Mouse (Mus musculus): ENCODE measurements at regions not wholly inside any gene's neighbourhood (a gene's known extent, or its start where the extent isn't known, plus 50 kb on each side); places are given as distances from the start of the nearest gene placed in this dataset.
A peak's percentile ranks its signal among the peaks of the same experiment; 100 is the strongest.
"Not testable (repeated sequence)": the region's sequence is repeated elsewhere in the genome, so short reads cannot be mapped to it uniquely, and the experiment has no call there.

DNA sequence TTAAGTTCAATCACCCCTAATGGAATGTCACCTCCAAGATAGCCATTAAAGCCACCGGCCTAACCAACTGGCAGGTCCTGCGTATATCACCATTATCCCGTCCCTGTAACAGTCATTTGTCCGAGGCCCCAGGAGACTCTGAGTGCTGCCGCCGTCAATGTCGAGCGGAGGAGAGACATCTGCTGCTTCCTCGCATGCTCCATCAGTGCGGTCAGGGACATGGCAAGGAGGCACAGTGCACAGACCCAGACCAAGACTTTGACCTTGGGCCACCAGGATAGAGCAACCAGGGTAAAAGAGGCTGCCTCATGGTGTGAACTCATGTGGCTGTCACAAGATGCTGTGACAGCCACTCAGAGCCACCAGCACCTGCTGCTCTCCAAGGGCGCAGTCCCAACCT is 172.9 kb downstream of the Tomm20 start:
- DNase-seq = no peak

DNA sequence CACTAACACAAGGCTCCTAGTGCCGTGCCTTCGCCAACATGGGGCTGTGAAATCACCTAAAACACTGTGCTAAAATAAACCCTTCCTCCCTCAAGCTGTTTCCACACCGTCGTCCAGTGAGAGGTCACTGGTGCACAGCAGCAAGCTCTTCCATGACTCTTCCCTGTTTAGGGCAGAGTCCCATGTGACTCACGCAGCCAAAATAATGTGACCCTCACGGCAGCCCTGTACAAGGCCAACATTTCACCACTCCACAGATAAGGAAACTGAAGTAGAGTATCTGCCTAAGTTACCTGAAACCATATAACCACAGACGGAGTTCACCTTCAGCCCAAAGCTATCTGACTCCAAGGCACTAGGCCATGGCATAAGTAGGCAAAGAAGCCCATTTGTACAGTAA is 173.4 kb downstream of the Tomm20 start:
- DNase-seq = no peak

DNA sequence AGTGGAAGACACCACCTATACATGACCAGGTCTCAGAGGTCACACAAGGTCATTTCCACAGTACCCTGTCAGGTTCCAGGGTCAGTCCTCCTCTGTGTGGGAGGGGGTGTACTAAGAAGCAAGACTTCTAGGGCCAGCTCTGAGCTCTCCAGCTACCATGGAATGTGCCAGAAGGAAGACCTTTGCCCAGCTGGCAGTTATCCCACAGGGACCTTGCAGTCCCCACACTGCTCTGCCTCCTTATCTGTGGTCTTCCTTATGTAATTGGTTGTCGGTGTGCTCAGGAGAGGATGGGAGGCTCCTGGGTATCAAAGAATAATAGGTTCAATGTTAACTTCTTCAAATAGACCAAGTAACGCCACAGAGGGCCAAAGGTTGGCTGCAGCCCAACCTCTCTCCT is 175.3 kb downstream of the Tomm20 start:
- DNase-seq = not testable (repeated sequence)

DNA sequence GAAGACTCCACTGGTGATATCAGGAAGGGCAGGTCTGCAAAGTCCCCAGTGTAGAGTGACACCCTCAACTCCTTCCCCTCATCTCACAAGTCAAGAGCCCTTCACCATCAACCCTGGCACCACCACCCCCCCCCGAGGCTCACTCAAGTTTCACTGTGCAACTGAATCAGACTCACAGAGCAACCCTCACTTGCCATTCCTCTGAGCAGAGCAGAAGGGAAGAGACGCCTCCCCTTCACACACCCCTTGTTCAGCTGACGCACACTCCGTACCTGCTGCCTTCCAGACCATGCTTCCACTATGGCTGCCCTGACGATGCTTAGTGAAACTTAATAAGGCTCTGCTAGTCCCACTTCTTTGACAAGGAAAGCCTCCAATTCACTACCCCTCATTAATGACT is 174.4 kb upstream of the Irf2bp2 start:
- DNase-seq = no peak

DNA sequence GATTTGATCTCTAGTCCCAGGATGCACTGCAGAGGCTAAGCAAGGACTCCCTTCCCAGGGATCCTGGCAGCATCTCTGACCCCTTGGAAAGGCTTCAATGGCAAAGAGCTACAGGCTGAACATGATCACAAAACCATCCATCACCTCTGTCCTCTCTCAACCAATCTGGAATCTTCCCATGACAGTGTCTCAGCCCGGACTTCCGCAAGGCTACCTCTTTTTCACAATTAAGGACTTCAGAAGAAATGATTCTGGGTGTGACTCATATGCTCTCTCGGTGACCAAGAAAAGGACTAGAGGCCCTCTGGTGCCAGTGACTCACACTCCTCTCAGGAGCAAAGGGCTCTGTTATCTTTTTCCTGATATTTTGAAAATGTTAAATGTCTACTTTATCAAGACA is 173.6 kb upstream of the Irf2bp2 start:
- no peak for DNase-seq

DNA sequence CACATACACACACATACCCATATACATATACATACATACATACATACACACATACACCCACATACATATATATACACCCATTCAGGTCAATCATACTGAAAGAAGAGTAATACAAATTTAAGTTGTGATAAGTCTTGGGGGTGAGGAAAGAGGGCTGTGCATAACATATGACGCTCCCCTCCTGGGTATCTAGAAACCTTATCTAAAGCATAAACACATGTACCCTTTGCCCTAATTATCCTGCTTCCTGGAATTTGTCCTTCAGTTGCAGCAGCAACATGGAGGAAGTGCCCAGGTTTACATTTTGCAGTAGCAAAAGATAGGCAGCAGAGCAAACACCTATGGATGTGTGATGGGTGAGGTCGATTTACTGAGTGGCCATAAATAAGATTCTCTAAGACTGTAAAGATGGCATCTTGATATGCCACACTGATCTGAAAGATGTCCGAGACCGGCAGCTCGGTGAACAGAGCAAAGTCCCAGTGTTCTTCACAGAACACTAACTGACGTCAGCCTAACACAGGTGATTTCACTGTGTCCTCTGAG is 172.0 kb upstream of the Irf2bp2 start:
- no peak for DNase-seq

DNA sequence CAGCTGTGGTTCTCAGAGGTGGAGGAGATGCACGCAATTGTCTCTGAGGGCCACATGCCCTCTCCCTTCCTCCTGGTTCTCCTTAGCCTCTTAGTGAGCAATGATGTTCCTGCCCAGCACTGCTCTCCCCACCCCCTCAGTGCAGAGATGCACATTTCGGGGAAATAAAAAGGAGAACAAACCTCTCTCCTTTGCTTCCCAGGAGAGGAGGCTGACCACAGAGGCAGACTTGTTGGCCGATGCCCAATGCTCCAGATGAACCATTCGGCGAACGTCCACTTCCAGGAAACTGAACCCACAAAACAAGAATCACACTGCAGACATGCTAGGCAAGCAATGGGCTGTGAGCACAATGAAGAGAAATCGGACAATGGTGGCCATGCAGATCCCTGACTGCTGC is 169.8 kb upstream of the Irf2bp2 start:
- DNase-seq = no peak

DNA sequence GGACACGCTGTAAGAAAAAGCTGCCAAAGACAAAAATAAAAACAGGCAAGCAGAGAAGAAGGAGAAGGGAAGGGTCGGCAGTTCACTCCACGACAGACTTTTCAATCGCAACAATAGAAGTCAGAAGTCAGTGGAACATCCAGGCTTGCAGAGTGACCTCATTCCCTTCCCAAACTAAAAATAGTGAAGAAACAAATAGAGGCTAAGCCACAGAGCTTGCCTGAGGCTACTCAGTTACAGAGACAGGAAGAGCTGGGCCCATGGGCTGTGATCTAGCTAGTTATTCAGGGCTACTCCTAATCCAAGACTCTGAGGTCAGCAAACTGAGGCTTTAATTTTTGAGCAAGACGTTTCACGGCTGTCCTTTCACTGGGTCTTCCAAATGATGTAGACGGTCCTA is 165.9 kb upstream of the Irf2bp2 start:
- no peak for DNase-seq

DNA sequence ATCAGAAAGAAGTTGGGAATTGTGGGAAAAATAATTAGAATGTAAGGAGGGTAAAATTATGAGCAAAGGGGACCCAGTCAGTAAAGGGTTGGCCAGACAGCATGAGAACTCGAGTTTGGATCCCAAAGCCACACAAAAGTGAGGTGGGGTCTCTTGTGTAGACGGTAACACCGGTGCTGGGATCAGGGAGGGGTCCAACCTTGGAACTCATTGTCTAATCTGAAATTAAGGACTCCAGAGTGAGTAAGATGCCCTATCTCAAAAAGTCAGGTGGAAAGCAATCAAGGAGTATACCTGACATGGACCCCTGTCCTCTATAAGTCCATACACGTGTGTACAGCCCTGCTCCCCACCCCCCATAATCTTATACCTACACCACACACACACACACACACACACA is 165.2 kb upstream of the Irf2bp2 start:
- DNase-seq = no peak

DNA sequence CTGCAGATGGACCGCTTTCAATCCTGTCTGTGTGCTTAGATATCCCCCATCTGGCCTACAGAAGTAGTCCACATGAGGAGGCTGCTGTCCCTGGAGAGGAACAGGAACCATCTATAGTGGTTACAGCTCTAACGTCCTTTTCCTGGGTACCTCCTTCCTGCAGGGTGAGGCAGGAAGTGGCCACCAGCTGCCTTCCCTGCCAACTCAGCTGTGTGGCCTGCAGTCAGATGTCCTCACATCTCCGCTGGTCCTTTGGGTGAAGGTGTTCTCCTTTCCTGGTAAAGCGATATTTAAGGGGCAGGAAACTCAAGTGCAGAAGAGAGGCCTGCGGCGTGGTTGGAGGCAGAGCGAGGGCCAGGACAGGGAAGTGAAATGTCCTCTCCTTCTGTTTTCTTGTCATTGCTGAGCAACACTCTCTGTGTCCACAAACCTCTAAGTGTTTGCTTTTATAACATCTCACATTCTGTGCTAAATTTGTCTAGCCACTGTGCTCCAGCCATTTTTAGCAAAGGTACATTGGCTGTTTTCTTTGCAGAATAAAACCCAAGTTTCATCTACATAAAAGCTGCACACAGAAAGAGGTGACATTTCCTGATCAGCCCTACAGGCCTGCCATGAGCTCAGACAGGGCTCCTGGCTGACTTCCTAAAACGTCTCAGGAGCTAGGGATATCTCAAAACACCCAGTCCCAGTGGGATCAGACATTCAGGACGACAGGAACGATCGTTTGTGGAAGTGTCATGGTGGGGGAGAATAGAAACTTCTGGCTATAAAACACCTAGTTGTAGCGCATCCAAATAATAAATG is 164.4 kb upstream of the Irf2bp2 start:
- no peak for DNase-seq

DNA sequence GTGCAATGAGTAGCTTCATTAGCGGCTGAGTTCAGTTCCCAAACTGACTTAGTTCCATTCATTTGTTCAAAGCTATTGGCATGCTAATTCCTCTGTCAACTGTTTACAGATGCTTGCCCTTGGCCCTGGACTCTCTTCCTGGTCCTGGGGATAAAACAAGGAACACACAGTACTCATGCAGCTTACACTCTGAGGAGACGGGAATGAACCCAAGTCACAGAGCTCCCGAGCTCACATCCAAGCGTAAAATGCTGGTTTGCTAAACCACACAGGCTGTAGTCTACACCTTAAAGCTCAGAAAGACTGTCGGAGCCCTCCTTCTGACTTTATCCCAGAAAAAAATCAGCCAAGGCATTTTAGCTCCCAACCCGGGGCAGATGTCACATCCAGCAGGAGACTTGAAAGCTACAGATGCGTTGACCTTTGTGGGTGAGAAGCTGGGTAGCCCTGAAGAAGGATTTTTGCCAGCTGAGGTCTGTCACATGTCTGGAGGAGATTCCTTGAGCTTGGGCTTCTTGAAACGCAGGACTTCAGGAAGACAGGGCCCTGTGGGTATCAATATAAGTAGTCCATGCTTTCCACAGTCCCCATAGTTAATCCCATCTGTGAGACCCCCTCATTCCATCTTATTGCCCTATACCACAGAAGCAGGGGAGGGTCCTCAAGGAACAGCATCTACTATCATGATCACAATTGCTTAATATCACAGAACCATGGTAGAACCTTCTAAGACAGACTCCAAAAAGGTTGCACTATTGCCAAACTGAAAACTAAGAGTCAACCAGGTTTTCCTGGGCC is 162.7 kb upstream of the Irf2bp2 start:
- no peak for DNase-seq

DNA sequence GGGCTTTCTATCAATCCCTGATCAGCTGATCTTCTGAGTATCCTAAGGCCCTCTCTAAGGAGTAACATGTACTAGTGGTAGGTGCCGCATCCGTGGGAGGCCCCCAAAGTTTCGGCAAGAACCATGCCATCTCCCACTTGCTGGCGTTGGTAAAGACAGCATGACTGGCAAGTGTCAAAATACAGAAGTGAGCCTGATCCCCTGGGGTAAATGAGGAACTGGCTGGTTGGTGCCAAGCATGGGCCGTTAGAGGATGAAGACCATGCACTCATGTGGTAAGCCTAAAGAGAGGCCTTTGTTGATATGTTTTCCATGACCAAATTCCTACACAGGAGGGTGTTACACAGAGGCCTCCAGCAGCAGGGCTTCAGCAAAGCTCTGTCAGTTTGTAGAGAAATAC is 161.9 kb upstream of the Irf2bp2 start:
- DNase-seq = no peak

DNA sequence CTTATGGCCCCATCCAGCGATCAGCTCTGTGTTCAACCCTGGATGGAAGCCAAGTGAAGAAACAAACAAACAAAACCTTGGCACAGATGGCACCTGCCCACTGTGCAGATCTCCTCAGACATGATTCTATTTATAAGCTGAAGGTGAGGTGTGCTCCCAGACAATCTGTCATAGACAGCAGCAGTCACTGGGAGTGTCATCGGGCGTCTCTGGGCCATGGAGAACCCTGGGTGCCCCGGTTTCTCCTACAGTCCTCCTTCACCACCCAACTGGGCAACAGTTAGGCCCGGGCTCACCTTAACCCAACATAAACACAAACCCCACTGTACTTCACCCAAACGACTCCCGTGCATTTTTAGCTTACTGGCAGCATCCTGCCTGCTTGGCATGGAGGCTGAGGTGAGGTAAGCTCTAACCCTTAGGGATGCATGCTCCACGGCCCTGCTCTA is 160.6 kb upstream of the Irf2bp2 start:
- peak; percentile 49 for DNase-seq

DNA sequence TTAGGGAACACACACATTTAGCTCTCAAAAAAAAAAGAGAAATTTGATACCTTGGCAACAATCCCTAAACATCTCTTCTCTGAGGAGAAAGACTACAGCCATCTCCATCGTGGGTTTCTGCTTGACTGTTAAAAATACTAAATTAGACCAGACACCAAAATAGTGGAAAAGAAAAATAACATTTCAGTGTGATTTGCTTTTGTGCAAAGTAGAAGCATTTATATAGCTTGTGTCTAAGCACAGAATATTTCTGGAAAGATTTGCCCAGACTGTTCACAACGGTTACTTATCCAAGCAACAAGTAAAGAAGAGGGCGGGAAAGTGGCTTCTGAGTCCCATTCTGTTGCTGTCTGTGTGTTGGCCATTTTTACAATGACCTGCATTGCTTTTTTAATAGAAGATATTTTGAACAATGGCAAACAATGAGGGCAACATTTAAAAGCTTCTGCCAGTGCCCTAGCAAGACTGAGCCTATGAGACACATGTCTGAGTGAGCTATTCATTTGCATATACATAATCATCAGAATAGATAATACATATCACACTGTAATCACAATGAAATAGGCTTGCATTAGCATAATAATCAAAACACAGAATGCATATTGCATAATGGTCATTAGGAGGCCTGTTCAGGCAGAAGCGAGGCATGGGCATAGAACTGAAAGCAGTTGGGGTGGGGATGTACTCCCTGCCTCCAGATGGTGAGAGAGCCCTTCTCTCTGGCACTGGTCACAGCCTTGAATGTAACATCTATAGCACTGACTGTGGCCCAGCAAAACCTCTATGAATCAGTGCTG is 159.5 kb upstream of the Irf2bp2 start:
- no peak for DNase-seq

DNA sequence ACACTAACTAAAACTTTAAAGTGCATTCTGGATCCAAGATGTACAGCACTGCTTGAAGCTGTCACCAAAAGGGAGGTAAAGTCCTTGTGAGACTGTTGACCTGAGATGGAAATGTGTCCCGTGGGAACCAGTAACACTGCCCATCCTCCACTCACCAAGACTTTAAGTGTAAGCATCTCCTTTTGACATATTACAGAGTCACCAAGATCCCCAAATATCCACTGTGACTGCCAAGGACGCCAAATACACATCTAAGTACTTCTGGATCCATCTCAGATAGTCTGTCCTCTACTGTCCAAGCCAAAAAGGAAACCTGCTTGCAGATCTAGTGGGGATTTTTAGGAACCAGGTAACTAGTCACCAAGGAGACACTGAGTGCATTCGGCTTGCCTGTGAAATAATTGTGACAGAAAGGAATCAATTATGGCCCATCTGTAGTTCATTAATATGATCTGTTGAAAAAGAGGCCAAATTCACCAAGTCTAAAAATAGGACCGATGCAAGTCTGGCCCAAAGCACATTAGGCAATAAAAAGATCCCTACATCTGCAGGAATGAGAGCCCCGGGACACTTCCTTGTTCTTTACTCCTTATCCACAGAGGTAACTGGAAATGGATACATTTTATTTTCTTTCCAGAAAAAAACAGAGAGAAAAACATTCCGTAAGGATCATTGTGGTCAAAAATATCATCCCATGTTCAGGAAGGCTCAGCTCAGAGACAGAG is 157.8 kb upstream of the Irf2bp2 start:
- no peak for DNase-seq

DNA sequence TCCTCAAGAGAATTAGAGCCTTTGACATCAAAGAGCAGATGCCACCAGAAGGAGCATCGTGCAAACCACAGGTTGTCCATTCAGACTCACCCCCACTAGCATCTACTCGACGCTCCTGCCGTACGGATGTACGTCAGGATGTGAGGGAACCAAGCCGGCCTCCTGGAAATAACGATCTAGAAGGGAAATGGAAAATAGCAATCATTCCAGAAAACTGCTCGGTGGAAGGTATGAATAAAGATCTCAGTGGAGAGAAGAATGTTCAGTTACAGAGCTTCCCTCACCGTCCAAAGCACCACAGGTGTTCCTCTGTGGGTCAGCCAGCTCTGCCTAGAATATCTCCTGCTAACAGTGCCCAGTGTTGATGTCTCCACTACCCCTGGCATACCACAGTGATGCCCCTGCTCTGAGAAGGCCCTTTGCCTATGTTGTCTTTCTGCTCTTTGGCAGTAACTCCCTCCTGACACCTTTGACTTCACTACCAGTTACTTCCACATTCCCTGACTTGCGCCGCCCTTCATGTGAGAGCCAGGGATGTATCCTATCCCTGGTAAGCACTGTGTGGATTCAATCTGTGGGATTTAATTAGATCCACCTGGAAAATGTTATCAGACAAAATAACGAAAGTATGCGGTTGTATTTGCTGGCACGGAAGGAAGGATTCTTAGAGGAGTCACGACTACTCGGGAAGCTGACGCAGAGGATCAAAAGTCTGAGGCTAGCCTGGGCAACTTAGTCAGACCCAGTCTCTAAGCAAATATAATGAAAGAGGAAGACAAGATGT is 152.4 kb upstream of the Irf2bp2 start:
- no peak for DNase-seq

DNA sequence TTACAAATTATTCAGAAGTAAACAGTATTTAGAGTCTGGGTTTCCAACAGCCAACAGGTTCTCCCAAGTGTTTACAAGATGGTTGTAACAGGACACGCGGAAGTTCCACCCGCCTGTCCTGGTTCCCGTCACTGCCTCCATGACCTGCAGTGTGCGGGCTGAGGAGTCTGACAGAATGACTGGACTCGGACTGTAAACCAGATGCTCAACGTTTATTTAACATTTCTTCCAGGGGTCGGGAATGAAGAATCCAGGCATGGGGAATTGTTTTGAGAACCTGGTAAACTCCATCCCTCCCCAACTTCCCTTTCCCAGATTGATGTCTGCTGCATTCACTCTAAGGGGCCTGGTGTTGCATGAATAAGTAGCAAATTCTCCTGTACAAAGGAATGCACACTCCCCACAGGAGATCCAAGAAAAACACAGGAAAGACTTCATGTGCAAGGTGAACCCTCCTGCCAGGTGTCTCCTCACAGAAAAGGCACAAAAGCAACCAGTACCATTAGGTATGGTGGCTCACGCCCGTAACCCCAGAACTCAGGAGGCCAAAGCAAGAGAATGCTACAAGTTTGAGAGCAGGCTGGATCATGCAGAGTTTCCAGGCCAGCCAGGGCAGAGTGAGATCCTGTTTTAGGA is 151.1 kb upstream of the Irf2bp2 start:
- DNase-seq = no peak

DNA sequence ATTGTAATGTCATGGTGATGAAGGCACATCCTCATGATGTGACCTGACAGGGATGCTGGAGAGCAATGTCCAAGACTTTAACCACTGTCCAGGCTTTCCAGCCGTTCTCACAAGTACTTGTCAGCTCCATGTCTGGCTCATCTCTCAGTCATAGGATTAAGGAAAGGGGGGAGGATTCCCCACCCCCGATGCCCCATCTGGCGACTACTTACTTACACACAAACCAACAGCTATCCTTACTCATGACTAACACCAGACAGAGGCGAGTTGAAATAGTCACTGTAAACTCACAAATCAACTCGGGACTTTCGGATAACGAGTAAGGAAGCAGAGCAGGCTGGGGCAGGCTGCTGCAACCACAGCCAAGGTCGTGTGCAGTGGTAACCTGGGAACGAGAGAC is 149.5 kb upstream of the Irf2bp2 start:
- no peak for DNase-seq

DNA sequence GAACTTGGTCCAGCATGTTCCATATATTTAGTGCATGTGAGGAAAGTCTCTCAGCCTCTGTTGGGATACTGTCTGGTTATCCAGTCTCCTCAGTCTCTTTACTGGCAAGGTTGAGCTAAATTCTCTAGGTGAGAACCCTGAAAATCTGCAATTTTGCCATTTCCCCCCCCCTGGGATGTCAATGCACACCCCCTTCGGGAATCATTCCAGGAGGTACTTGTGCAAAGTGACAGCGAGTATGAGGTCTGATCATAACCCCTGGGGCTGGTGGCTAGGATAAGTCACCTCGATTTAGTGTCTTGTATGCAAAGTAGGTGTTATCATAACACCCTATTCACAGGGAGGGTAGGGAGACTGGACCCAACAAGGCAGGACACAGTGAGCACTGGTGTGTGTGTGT is 148.3 kb upstream of the Irf2bp2 start:
- no peak for DNase-seq

DNA sequence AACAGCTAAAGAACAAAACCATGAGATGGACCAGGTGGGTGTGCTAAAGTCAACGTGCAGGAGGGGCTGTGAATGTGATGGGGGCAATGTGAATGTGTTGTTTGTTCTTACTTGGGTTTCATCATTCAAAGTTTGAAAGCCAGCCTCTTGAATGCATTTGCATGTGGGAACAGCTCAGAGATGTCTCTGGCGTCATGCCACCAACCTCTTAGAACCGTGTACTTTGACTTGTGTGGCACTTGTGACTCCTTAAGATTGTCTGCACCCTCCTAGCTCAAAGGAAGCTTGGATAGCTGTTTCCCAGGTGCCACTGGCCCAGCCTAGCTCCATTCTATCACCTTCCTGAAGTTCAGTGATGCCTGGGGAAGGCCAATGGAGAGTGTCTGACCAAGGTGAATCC is 147.2 kb upstream of the Irf2bp2 start:
- DNase-seq = no peak

DNA sequence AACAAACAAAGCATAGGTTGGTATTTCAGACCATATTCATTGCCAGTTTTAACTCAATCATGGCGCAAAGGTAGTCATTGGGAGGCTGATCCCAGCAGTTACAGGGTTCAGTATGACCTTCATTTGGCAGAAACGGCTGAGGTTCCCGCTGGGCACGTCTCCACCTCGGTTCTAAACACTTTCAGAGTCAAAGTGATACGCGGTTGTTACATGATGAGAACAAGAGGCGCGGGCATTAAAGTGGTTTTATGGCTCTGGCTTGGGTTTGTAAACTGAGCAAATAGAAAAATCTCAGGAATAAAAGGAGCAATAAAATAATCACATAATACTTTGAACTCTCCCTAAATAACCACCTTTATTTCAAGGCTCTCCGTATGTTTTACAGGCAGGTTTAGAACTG is 146.0 kb upstream of the Irf2bp2 start:
- no peak for DNase-seq

All from cerebellum, adult 8-10 months (tissue).